ENCODE assay signal across 35 mouse cellular contexts in genomic region chr11:119189319-119189718, GRCm38 (mm10). TPM values are rescaled to one million over a fixed set of nuclear protein-coding genes. Genes with fewer than 3 reads are reported as not detected.
"Had no signal": no experiment of that assay in that cellular context is flagged by ENCODE, and none has a peak within 500 bp of the region (broad histone marks: within the 10 kb centered on the region; RNA-seq: fewer than 3 reads in every experiment).

No protein-coding gene starts in this region.

- ATAC-seq: hindbrain, embryonic 16.5 days; hindbrain, postnatal 0 days; inflammation-experienced regulatory T-cells, adult 6 months; intestine, embryonic 15.5 days; intestine, embryonic 16.5 days; intestine, postnatal 0 days had no signal

- H3K9ac ChIP-seq: heart, embryonic 12.5 days; heart, embryonic 13.5 days; heart, embryonic 15.5 days; hindbrain, embryonic 12.5 days; hindbrain, embryonic 14.5 days; hindbrain, embryonic 15.5 days; intestine, embryonic 15.5 days; kidney, embryonic 15.5 days had no signal

- H3K27me3 ChIP-seq: heart, embryonic 15.5 days; hindbrain, embryonic 12.5 days; hindbrain, embryonic 13.5 days; hindbrain, embryonic 15.5 days; intestine, embryonic 15.5 days had no signal

- DNase-seq: heart, postnatal 10 days; heart, postnatal 14 days; heart, postnatal 36 days; heart, postnatal 4 days; kidney, adult 11 months; kidney, adult 18-20 months; kidney, adult 2 months; kidney, adult 8-10 months; kidney, adult 9 months; kidney, postnatal 10 days; kidney, postnatal 14 days; kidney, postnatal 36 days; kidney, postnatal 4 days; layer of hippocampus, adult 9-11 months; layer of hippocampus, postnatal 36 days had no signal

- H3K4me2 ChIP-seq: heart, embryonic 11.5 days; heart, embryonic 12.5 days; heart, embryonic 13.5 days; heart, embryonic 15.5 days; hindbrain, embryonic 12.5 days; hindbrain, embryonic 13.5 days; hindbrain, embryonic 14.5 days; hindbrain, embryonic 15.5 days; intestine, embryonic 15.5 days; kidney, embryonic 15.5 days had no signal

- H3K9me3 ChIP-seq: heart, embryonic 10.5 days; heart, embryonic 12.5 days; heart, embryonic 13.5 days; heart, embryonic 15.5 days; hindbrain, embryonic 10.5 days; hindbrain, embryonic 12.5 days; hindbrain, embryonic 13.5 days; hindbrain, embryonic 15.5 days; intestine, embryonic 15.5 days; kidney, embryonic 15.5 days had no signal

- H3K27ac ChIP-seq: heart, embryonic 10.5 days; heart, embryonic 13.5 days; heart, embryonic 15.5 days; hindbrain, embryonic 12.5 days; hindbrain, embryonic 13.5 days; hindbrain, embryonic 14.5 days; hindbrain, embryonic 15.5 days; hindbrain, postnatal 0 days; intestine, embryonic 15.5 days; kidney, embryonic 15.5 days; kidney, postnatal 0 days; layer of hippocampus, adult 2 months had no signal

- H3K36me3 ChIP-seq: heart, embryonic 10.5 days; heart, embryonic 12.5 days; heart, embryonic 13.5 days; heart, embryonic 15.5 days; hindbrain, embryonic 12.5 days; hindbrain, embryonic 13.5 days; hindbrain, embryonic 15.5 days; intestine, embryonic 15.5 days; kidney, embryonic 15.5 days had no signal

- H3K4me3 ChIP-seq: heart, embryonic 10.5 days; heart, embryonic 12.5 days; heart, embryonic 13.5 days; heart, embryonic 15.5 days; hindbrain, embryonic 10.5 days; hindbrain, embryonic 12.5 days; hindbrain, embryonic 13.5 days; hindbrain, embryonic 15.5 days; intestine, embryonic 15.5 days; kidney, embryonic 15.5 days; layer of hippocampus, adult 2 months had no signal

RNA-seq across cellular contexts. Expression of gene Ccdc40, which starts 39.1 kb away (rescaled TPM):
- total RNA-seq: heart, postnatal 25 days had no signal
